Mouse (Mus musculus): ENCODE measurements around the gene Gm42688.

DNA sequence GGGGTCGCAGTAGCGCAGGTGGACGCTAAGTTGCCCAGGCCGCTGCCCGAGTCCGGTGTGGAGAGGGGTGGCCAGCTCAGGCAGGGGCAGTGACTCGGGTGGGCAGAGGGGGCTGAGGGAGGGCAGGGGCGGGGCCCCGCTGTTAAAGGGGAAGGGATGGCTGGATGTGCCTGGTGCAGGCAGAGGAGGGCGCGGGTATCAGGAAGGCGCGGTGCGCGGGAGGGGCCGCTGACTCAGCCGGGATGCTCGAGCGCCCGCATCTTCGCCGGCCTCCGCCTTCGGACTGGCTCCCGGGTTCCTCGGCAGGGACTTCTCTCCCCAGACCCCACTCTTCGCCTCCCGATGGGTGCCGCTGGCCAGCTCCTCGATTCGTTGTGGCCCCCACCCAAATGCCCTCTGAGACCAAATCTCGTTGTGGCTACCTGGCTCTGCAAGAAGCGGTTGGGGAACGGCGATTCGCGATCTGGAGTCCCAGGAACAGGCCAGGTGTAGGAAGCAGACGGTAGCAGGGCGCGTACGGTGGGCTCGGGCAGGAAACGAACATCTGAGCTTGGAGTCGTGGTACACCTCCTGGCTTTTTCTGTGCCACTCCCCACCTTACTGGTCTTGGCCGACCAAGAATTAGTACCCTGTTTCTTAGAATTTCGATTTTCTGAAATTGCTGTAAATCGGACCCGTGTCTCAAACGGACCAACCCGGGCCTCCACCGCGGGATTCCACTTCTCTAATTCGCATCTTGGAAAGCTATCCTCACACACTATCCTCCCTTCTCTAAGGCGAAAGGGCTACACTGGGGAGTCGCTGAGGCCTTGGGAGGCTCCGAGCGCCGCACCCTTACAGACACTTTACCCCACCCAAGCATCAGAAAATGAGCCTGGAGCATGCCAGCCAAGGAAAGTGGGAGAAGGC is 30.9 kb upstream of the Gm42688 start:
- TF ChIP-seq CTCF (conservative IDR thresholded peaks at IDR 0.05 in 1 of 2, IDR thresholded peaks at IDR 0.05 in 1 of 2; ENCODE audit: low read depth in 2 of 2, low read length in 2 of 2) (no peak), POLR2A (IDR thresholded peaks at IDR 0.05; ENCODE audit: low read depth, low read length) (no peak), ZC3H11A (IDR thresholded peaks at IDR 0.05; ENCODE audit: low read depth, low read length) (no peak), CHD2 (IDR thresholded peaks at IDR 0.05; ENCODE audit: low read length) (no peak), RCOR1 (conservative IDR thresholded peaks at IDR 0.05; ENCODE audit: low read depth, low read length) (no peak), SMC3 (IDR thresholded peaks at IDR 0.05; ENCODE audit: low read depth, low read length) (no peak), NRF1 (IDR thresholded peaks at IDR 0.05; ENCODE audit: low read depth, low read length) (no peak), UBTF (IDR thresholded peaks at IDR 0.05; ENCODE audit: low read depth, low read length) (no peak), MAX (IDR thresholded peaks at IDR 0.05; ENCODE audit: low read length) (no peak), ELF1 (IDR thresholded peaks at IDR 0.05; ENCODE audit: low read depth, low read length) (no peak), EP300 (IDR thresholded peaks at IDR 0.05; ENCODE audit: low read length) (no peak), USF1 (IDR thresholded peaks at IDR 0.05; ENCODE audit: low read depth, low read length) (no peak), ZNF384 (IDR thresholded peaks at IDR 0.05; ENCODE audit: low read depth, low read length) (no peak)
